Mouse (Mus musculus) right cerebral cortex, postnatal 4 days (tissue): ENCODE results near the gene Rpl21.
"Not testable (repeated sequence)": the region's sequence is repeated elsewhere in the genome, so short reads cannot be mapped to it uniquely, and the experiment has no call there.

Source experiments
- DNase-seq: peaks from one replicate; pipeline ENCODE4 v3.0.0-alpha.2; 2022

Rpl21 gene

GRCm38 (mm10) chr5:146872981-146873631, 40.4 kb downstream of the Rpl21 start:
- no peak for DNase-seq

GRCm38 (mm10) chr5:146876024-146876423, 43.3 kb downstream of the Rpl21 start:
- DNase-seq: no peak

- DNase-seq: not testable (repeated sequence)
Measured at GRCm38 (mm10) chr5:146877882-146878281, 45.2 kb downstream of the Rpl21 start.

- DNase-seq: no peak
Measured at GRCm38 (mm10) chr5:146882261-146882660, 49.6 kb downstream of the Rpl21 start.

- no peak for DNase-seq
Measured at GRCm38 (mm10) chr5:146883053-146883452, 50.4 kb downstream of the Rpl21 start.

GRCm38 (mm10) chr5:146883486-146884272, 51.0 kb downstream of the Rpl21 start:
- DNase-seq: no peak
